In the genomic region with DNA sequence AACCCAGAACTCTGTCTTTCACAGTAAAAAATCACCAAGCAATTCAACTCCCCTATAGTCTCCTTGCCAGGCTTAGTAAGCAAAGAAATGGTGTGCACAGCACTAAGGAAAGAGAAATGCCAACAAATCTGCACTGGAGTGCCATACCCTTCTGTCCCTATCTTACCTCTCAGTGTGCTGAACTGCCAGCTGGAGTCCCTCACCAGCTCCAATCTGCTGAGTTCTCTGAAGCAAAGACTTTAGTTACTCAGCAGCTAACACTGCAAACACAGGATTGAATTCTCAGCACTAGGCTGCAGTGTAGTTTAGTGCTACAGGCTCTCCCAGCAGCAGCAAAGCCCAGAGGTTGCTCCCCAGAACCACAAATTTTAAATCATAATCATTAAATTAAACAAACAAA, we compare ENCODE assay signal across 17 mouse cellular contexts.
DNase-seq lines count a peak whose midpoint lies in the region; ATAC-seq and TF ChIP-seq lines count a peak whose summit lies in the region.
"Had no signal": no experiment of that assay in that cellular context is flagged by ENCODE, and none has a peak within 500 bp of the region (broad histone marks: within the 10 kb centered on the region; RNA-seq: fewer than 3 reads in every experiment).

No protein-coding gene starts in this region.

- H3K79me2 ChIP-seq in heart, adult 2 months (replicated peaks; ENCODE audit: control insufficient read depth, insufficient read depth, low read length): peaks cover 3% of the 10 kb centered on the region; the same call in 1 of the 2 replicates

- no peaks in the 10 kb centered on the region for H3K27me3 ChIP-seq in forebrain, embryonic 10.5 days (ENCODE audit: poor library complexity, severe bottlenecking)
- no peaks in the 10 kb centered on the region for H3K27me3 ChIP-seq in forebrain, embryonic 13.5 days
- no peaks in the 10 kb centered on the region for H3K27me3 ChIP-seq in heart, adult 2 months (ENCODE audit: control insufficient read depth, insufficient read depth, low read length)
- H3K27me3 ChIP-seq: heart, embryonic 13.5 days had no signal

- TF ChIP-seq CTCF in heart, adult 2 months (IDR thresholded peaks at IDR 0.05): no peak
- no peak for TF ChIP-seq CTCF in layer of hippocampus, adult 2 months (conservative IDR thresholded peaks at IDR 0.05)

- H3K4me3 ChIP-seq in forebrain, embryonic 10.5 days: no peak overlapping the region
- no peak overlapping the region for H3K4me3 ChIP-seq in forebrain, embryonic 13.5 days
- H3K4me3 ChIP-seq in heart, adult 2 months: no peak overlapping the region
- H3K4me3 ChIP-seq in layer of hippocampus, adult 2 months: no peak overlapping the region
- H3K4me3 ChIP-seq: heart, embryonic 13.5 days; hindbrain, embryonic 10.5 days had no signal

- no peak for TF ChIP-seq POLR2A in heart, adult 2 months (IDR thresholded peaks at IDR 0.05; ENCODE audit: insufficient read depth, low read depth, low read length)

- peaks cover 18% of the 10 kb centered on the region for H3K4me1 ChIP-seq in forebrain, embryonic 10.5 days
- H3K4me1 ChIP-seq in forebrain, embryonic 13.5 days: peaks cover 15% of the 10 kb centered on the region
- H3K4me1 ChIP-seq in heart, adult 2 months (ENCODE audit: control insufficient read depth, insufficient read depth, low read length): peaks cover 25% of the 10 kb centered on the region

- no peaks in the 10 kb centered on the region for H3K9me3 ChIP-seq in forebrain, embryonic 10.5 days
- H3K9me3 ChIP-seq in forebrain, embryonic 13.5 days (replicated peaks): no peaks in the 10 kb centered on the region
- H3K9me3 ChIP-seq: heart, embryonic 13.5 days; hindbrain, embryonic 10.5 days had no signal

- peak overlapping the region; percentile 20; the same call in 1 of the 2 replicates for H3K27ac ChIP-seq in forebrain, embryonic 10.5 days
- no peak overlapping the region for H3K27ac ChIP-seq in forebrain, embryonic 13.5 days
- H3K27ac ChIP-seq in heart, adult 2 months: peak overlapping the region; percentile 24; the same call in 1 of the 2 replicates
- peak overlapping the region; percentile 63 for H3K27ac ChIP-seq in layer of hippocampus, adult 2 months
- H3K27ac ChIP-seq: heart, embryonic 13.5 days; hindbrain, embryonic 10.5 days had no signal

- H3K9ac ChIP-seq in forebrain, embryonic 13.5 days: no peak overlapping the region
- H3K9ac ChIP-seq in heart, adult 2 months (ENCODE audit: low read depth, low read length): no peak overlapping the region
- H3K9ac ChIP-seq: heart, embryonic 13.5 days; liver, postnatal 0 days had no signal

- no peak overlapping the region for H3K4me2 ChIP-seq in forebrain, embryonic 13.5 days
- H3K4me2 ChIP-seq: heart, embryonic 13.5 days had no signal

- no peaks in the 10 kb centered on the region for H3K36me3 ChIP-seq in forebrain, embryonic 10.5 days (replicated peaks)
- H3K36me3 ChIP-seq in forebrain, embryonic 13.5 days (ENCODE audit: poor library complexity, severe bottlenecking): no peaks in the 10 kb centered on the region
- H3K36me3 ChIP-seq in heart, adult 2 months (ENCODE audit: control insufficient read depth, insufficient read depth, low read length): peaks cover 25% of the 10 kb centered on the region
- H3K36me3 ChIP-seq: heart, embryonic 13.5 days; hindbrain, embryonic 10.5 days had no signal

- ATAC-seq in forebrain, embryonic 13.5 days: no peak; the same call in 1 of the 2 replicates
- ATAC-seq: liver, postnatal 0 days had no signal

- no peak for TF ChIP-seq EP300 in heart, adult 2 months (IDR thresholded peaks at IDR 0.05; ENCODE audit: insufficient read depth, low read depth, low read length)

- intact Hi-C loops in heart, adult 2 months (cut with DNase I): no loop called here
- intact Hi-C loops in heart, postnatal 25 days (cut with DNase I): no loop called here

- no peak for DNase-seq in forebrain, embryonic 10.5 days (ENCODE audit: extremely low spot score, low spot score)
- no peak for DNase-seq in heart, adult 2 months
- DNase-seq in heart, postnatal 25 days (ENCODE audit: low spot score): no peak
- DNase-seq in layer of hippocampus, adult 2 months (ENCODE audit: low spot score in 2 of 2): no peak
- no peak for DNase-seq in layer of hippocampus, adult 9-10 months (ENCODE audit: low spot score)
- DNase-seq in skeletal muscle tissue, adult 2 months (ENCODE audit: low read depth, low spot score): peak; percentile 71
- DNase-seq: adrenal gland, postnatal 10 days; B cell, adult 2 months; cerebellum, adult 9-10 months; kidney, adult 2 months; kidney, postnatal 4 days; liver; liver, postnatal 0 days; thymus, adult 2 months had no signal
